Mouse (Mus musculus) CH12F3 (cell line): ENCODE results near the gene Dnmbp.
"Not testable (repeated sequence)": the region's sequence is repeated elsewhere in the genome, so short reads cannot be mapped to it uniquely, and the experiment has no call there.

Source experiments
- in situ Hi-C: fragments of 300-500 bp; cut with MboI; formaldehyde crosslinking; loops from 2 replicates; pipeline ENCODE4 v1.14.3; 2020; ENCODE audit warnings: low sequenced_read_pairs

Gene Dnmbp

GRCm38 (mm10) chr19:43939769-43940689 lies at the start of gene Dnmbp:
TSS of gene Dnmbp (minus strand) at chr19:43940191.
- in situ Hi-C loops = no loop called here

- in situ Hi-C loops = no loop called here
Measured at GRCm38 (mm10) chr19:43986069-43986794, 46.2 kb upstream of the Dnmbp start, which contains the start of gene Cpn1. TSS of gene Cpn1 (minus strand) at chr19:43986556.

- in situ Hi-C loops = no loop called here
Measured at GRCm38 (mm10) chr19:43981992-43982391, 42.0 kb upstream of the Dnmbp start.

- in situ Hi-C loops = no loop called here
Measured at GRCm38 (mm10) chr19:43980711-43981110, 40.7 kb upstream of the Dnmbp start.

- in situ Hi-C loops = no loop called here
Measured at GRCm38 (mm10) chr19:43977799-43978198, 37.8 kb upstream of the Dnmbp start.

- in situ Hi-C loops = no loop called here
Measured at GRCm38 (mm10) chr19:43976661-43977060, 36.7 kb upstream of the Dnmbp start.

- in situ Hi-C loops = no loop called here
Measured at GRCm38 (mm10) chr19:43974221-43974620, 34.2 kb upstream of the Dnmbp start.

GRCm38 (mm10) chr19:43973711-43974110 lies 33.7 kb upstream of the Dnmbp start:
- in situ Hi-C loops = no loop called here

- in situ Hi-C loops = no loop called here
Measured at GRCm38 (mm10) chr19:43972129-43972528, 32.1 kb upstream of the Dnmbp start.

GRCm38 (mm10) chr19:43968436-43969026 lies 28.5 kb upstream of the Dnmbp start:
- in situ Hi-C loops = no loop called here

GRCm38 (mm10) chr19:43966481-43966880 lies 26.5 kb upstream of the Dnmbp start:
- in situ Hi-C loops = no loop called here

GRCm38 (mm10) chr19:43965496-43966085 lies 25.6 kb upstream of the Dnmbp start:
- in situ Hi-C loops = no loop called here

- in situ Hi-C loops = no loop called here
Measured at GRCm38 (mm10) chr19:43962795-43963194, 22.8 kb upstream of the Dnmbp start.

- in situ Hi-C loops = no loop called here
Measured at GRCm38 (mm10) chr19:43961185-43961584, 21.2 kb upstream of the Dnmbp start.

GRCm38 (mm10) chr19:43960014-43960413 lies 20.0 kb upstream of the Dnmbp start:
- in situ Hi-C loops = no loop called here

- in situ Hi-C loops = no loop called here
Measured at GRCm38 (mm10) chr19:43959162-43959561, 19.2 kb upstream of the Dnmbp start.

- in situ Hi-C loops = no loop called here
Measured at GRCm38 (mm10) chr19:43957881-43958280, 17.9 kb upstream of the Dnmbp start.

GRCm38 (mm10) chr19:43957402-43957801 lies 17.4 kb upstream of the Dnmbp start:
- in situ Hi-C loops = no loop called here

GRCm38 (mm10) chr19:43955266-43955665 lies 15.3 kb upstream of the Dnmbp start:
- in situ Hi-C loops = no loop called here

GRCm38 (mm10) chr19:43954864-43955263 lies 14.9 kb upstream of the Dnmbp start:
- in situ Hi-C loops = no loop called here

- in situ Hi-C loops = not testable (repeated sequence)
Measured at GRCm38 (mm10) chr19:43952936-43953335, 12.9 kb upstream of the Dnmbp start.
